Mouse (Mus musculus) thymus, postnatal 36 days (tissue): ENCODE results near the gene Ptprn2.

Source experiments
- DNase-seq, 2 experiments: peaks; one replicate each; pipeline ENCODE4 v3.0.0; 2022; ENCODE audit warnings: mixed read lengths in 2 of 2

Ptprn2 gene

DNA sequence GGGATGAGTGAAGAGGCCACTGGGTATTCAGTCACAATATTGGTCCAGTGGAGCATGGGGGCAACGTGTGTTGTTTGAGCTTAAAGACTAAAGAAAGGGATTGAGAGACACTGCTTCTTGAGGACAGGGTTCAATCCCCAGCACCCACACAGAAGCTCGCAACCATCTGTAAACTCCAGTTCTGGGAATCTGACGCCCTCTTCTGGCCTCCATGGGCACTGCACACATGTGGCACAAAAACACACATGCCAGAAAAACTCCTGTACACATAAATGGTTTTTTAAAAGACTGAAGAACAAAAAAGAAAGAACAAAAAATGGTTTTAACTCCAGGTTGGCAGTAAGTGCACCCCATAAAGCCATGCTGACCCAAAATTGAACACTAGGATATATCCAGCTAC lies 701.6 kb downstream of the Ptprn2 start:
- DNase-seq, result no peak

DNA sequence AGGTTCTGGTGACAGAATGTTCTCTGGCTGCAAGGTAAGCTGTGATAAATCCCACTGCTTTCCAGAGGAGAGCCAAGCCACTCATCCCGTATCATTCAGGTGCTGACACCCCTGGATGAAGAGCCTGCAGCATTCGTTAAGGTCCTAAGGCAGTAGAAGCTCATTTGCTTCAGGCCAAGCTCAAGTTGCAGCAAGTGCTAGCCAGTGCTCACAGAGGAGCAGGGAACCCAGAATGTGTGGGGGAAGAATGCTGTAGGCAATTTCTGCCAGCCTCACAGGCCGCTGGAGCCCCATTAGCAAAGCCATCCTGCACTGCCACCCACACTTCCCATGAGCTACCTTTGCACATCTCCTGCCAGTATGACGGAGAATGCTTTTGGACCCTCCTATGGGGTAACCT lies 706.5 kb downstream of the Ptprn2 start:
- DNase-seq, result no peak

DNA sequence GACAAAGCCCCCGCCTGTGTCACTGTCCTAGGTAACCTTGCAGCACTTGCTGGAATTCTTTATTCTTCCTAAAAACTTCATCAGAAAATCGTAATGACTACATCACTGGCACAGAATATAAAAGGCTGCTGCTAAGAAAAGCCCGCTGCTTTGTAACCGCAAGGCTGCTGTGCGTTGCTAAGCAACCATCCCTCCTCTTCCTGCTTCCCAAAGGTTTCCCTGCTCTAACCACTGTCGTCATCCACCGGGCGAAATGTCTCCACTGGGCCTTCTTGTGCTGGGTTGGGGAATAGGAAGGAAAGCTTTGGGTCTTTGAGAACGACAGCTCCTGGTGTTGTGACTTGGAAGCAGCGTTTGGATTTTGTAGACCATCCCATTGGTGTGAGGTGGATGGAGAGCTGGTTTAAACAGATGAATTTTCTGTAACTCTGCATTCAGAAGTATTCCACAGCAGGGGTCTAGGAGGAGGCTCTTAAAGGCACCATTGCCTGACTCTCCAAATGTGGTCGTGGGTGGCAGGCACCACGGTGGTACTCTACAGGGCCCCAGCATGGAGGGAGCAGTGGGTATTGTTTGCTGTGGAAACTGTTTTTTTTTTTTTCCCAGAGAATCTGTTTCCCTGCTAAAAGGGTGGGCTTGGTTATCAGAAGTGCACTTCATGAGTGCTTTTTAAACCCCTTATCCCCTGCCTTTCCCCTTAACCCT lies 711.4 kb downstream of the Ptprn2 start:
- no peak for DNase-seq

DNA sequence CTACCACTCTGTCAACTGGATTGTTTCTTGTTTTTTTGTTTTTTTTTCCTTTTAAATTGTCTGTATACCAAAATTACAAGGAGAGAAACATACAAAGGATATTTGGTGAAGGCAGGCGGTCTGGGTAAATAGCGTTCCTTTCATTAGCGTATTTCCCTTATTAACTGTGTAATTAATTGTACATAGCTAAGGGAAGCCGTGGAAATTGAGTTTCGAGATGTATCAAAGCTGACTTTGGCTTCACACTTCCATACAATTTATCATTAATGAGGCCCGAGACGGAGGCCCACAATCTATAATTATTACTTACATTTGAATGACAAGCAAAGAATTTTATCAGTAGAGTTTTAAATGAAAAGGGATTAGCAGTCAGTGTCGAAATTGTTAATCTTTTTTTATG lies 712.6 kb downstream of the Ptprn2 start:
- no peak for DNase-seq

DNA sequence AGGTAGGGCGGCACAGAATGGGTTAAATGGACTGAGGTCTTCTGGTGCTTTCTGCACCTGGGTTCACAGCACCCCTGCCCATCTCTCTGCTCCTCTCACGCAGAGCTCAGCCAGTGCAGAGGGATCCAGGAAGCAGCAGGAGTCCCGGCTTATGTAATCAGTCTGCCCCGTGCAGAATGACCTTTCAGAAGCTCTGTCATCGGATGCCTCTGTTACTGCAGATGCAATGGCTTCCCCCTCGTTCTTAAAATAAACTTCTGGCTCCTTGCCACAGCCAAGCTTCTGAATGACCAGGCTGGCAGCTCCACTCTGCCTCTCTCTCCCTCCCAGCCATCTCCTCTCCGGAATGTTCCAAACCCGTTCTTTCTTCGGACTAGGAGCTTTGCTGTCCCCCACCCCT lies 714.6 kb downstream of the Ptprn2 start:
- DNase-seq, result no peak

DNA sequence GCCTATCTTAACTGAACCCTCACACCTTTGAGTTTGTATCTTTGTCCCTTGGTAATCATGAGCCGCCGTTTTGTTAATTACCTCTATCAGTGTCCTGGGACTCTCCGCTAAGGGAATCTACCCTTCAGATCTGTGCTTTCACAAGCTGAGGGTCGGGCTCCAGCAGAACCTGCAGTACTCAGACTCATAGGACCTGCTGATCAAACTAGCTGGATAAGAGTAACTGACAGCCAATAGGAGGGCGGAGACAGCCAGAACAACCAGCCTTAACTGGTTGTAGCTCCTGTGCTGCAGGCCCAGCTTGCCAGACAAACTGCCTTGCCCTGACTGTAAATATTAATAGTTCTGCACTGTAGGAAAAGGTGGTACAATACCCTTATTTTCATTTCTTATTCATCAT lies 715.1 kb downstream of the Ptprn2 start:
- DNase-seq, result no peak

DNA sequence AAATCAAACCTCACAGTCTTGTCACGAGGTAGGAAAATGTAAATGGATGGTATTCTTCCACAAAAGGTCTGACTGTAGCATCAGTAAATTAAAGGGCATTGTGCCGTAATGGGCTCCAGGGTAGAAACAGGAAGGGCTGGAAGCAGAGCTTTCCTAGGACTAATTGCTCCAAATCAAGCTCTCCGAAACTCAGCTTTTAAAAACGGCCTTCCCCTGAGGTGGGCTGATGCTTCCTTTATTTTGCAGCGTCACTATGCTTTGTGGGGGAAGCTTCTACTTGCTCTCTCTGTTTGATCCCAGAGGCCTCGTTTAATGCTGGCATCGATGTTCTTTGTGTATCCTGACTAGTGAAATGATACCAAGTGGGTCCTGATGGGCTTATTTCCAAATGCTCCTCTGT lies 718.0 kb downstream of the Ptprn2 start:
- DNase-seq, result no peak

DNA sequence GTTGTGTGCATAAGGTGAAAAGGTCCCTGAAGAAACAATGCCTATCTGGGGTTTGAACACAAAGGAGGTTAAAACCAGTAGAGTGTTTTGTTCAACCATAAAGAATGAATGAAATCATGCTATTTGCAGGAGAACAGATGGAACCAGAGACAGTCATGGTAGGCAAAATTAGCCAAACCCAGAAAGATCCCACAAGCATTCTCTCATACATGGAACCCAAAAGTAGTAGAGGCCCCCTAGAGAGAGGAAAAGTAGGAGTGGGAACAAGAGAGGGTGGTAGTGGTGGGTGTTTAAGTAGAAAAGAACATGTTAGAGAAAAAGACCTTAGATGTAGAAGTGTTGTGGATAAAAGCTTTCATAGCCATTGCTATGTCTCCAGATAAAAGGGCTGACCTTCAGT lies 719.4 kb downstream of the Ptprn2 start:
- no peak for DNase-seq

DNA sequence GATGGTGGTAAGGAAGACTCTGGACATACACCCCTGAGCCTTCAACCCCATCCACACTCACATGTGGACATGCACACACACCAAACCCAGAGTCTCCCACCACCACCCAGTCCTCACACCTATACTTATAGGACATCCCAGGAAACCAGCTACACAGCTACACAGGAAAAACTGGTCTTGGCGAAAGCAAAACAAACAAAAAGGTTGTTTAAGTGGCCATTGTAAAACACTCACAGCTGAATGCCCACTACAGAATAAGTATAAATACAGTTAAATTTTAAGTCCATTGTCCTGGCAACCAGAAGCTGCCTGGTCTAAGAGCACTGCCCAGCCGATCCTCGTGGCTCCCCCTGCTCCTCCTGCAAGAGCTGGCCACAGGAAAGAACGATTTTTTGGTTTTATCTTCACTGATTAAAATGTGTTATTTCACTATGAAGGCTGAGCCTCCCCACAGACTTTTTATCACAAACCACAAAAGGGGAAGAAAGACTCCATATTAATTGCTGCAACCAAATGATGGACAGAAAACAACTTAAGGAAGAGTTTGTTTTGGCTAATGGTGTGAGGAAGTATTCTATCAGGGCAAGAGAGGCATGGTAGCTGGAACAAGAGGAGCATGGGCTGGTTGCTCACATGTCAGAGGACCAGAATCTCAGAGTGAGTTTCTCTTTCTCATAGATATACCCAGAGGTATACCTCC lies 722.1 kb downstream of the Ptprn2 start:
- no peak for DNase-seq

DNA sequence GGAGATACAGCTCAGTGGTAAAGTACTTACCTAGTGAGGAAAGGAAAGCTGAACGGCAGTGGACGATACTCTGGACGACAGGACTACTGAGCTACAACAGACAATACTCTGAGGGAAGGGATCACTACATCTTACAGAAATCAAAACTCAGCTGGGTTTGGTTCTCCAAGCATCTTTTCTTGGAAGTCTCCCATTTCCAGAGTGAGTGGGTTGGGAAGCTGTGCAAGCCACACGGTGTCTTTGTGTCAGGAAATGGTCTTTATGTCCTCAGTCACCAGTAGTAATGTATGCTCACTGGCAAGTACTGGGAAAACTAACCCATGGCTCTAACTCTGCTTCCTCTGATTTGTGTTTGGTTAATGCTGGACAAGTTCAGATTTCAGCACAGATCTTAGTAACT lies 724.9 kb downstream of the Ptprn2 start:
- no peak for DNase-seq

DNA sequence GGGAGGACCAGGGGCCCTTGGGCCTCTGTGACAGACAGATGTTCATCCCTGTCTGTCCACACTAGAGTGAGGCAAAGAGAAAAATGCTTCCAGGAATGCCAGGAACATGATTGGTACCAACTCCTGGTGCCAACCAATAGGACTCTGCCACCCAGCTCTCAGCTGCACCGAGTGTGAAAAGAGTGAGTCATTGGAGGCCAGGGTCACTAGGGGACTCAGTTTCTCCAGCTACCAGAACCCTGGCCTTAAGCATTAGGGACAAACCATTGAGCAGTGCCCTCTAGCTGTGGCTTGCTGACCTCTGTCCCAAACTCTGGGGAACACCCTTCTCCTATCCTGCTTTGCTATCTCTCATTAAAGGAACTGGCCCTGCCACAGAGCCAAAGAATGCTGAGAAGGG lies 728.0 kb downstream of the Ptprn2 start:
- DNase-seq, result no peak

DNA sequence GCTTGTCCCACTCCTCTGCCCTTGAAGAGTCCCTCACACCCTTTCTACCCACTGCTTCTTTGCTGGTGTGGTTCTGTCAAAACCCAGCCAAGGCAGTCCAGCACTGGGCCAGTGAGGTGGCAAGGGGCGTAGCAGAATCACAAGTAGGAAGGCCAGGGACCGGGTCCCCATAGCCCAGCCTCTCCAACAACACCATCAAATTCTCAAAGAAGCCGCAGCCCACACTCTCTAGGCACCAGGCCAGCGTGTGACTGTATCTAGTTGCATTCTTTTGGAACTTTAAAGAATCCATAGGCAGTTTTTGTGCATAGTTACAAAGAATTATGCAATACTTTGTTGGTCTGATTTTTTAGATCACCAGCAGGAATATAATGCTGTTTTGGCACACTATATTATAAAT lies 728.8 kb downstream of the Ptprn2 start:
- DNase-seq, result no peak

DNA sequence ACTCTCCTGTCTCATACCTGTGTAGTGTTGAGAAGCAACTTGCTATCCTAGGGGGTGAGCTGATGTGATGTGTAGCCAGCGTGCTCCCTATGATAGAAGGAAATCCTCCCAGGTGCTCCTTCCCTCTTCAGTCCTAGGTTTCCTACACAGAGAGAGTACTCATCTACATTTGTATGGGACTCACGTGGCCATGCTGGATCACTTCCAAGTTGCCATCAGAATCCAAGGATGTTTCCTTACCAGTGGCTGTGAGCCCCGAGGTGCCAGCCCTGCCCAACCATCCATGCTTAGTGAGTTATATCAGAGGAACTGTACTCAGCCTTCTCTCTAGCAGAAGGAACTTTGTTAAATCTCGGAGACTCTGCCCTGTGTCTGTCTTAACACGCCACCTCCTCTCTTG lies 729.4 kb downstream of the Ptprn2 start:
- DNase-seq, result no peak

DNA sequence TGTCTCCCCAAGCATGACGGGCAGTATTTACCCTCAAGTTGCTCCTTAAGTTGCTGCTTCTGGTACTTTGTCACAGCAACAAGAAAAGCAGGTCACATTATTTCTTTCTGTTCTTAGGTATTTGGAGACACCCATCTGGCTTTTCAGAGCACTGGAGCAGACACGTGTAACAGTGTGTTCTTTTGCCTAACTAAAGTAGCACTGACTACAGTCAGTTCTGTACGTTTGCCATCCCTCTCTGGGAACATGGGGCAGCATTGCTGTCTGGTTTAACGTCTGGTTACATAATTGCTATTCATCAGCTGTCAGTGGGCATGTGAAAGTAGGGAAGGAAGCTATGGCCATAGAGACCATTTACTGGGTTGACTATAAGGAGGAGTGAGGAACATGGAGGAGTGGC lies 736.4 kb downstream of the Ptprn2 start:
- no peak for DNase-seq

DNA sequence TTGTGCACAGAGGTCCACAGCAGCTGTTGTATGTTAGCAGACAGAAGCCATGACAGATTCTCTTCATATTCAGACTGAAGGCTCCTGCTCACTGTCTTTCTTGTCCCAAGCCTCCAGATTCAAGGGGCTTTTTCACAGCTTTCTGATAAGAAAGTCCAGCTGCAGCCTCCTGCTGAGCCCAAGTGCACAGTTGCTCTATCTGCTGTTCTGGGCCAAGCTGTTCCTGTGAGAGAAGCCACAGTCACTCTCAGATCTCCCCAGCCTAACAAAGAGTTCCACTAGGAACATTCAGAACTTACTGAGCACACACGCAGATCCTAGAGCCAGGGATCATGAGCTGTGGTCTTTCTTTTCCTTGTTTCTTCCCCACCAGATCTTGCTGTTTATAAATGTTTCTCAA lies 738.5 kb downstream of the Ptprn2 start:
- no peak for DNase-seq

DNA sequence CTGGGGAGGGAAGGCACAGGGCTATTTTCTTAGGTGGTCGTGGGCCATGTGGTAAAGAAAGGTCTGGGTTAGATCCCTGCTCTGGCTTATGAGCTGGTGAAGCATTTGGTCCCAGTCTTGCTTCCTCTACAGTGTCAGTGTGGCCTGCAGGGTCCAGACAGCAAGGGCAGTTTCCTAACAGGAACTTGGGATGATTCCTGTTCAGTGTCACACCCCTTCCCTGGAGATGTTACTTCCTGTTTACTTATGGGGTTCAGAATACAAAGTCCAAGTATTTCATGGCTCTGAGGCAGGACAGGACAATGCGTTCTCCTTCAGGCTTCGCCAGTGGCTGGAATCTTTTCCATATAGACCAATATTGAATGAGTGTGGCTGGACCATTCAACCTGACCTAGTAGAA lies 741.7 kb downstream of the Ptprn2 start:
- DNase-seq, result no peak

DNA sequence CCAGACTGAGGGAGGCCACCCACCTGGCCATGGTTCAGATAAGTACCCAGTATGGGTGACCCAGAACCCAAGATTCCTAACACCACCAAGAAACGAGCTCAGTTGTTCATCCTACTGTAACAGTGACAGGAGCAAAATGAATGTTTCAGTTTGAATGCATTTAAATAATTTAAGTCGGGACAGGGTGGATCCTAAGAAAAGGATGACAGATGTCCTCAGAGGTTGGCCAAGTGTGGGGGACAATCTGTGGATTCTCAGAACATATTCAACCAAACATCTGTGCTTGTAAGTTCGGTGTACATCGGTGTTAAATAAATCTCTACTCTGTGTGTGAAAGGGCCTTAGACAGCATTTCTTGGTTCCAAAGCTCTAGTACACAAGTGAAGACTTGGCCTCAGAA lies 743.9 kb downstream of the Ptprn2 start:
- no peak for DNase-seq

DNA sequence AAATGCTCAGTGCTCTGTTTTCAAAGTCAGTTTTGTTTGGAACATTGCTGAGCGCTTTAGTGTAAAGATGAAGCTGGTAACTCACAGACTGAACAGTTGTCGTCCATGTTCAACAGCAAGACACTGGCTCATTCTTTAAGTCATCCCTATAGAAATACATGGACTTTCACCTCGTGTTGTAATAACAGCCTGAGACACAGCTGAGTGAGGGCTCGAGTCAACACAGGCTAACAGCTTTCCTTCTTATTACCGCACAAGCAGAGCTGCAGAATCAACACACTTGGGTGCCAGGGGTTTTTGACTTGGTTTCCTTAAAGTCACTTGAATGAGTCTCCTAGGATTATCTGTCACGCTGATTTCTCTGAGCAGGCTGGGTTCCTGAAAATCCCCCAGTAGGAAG lies 744.8 kb downstream of the Ptprn2 start:
- DNase-seq, result no peak

DNA sequence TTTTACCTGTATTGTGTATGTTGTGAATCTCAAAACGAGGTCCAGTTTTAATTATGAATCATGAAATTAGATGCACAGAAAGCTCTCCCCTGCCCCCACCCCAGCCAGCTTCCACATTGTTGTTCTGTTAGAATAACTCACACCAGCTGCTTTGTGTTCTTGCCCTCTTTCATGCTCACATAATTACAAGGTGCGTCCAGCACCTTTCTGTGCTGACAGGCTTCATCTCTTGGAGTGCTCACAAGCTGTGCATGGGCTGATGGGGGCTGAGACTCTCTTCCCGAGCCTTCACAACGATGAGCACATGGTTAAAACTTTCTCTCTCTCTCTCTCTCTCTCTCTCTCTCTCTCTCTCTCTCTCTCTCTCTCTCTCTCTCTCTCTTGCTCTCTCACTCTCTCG lies 746.3 kb downstream of the Ptprn2 start:
- no peak for DNase-seq

DNA sequence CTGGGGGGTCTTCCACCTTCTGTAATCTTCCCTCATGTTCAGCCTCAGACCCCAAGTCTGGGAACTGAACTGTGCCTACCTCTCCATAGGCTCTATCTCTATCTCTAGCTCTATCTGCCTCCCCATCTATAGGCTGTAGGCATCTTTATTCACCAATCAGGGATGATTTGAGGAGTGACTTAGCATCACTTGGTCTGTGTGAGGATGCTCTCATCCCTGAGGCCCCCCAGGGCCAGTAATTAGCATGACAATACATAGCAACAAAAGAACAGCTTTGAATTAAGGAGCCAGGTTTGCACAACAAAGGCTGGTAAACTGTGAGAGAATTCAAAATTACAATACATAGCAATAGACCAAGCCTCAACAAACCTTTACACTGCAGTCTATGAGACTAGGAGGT lies 749.6 kb downstream of the Ptprn2 start:
- no peak for DNase-seq

DNA sequence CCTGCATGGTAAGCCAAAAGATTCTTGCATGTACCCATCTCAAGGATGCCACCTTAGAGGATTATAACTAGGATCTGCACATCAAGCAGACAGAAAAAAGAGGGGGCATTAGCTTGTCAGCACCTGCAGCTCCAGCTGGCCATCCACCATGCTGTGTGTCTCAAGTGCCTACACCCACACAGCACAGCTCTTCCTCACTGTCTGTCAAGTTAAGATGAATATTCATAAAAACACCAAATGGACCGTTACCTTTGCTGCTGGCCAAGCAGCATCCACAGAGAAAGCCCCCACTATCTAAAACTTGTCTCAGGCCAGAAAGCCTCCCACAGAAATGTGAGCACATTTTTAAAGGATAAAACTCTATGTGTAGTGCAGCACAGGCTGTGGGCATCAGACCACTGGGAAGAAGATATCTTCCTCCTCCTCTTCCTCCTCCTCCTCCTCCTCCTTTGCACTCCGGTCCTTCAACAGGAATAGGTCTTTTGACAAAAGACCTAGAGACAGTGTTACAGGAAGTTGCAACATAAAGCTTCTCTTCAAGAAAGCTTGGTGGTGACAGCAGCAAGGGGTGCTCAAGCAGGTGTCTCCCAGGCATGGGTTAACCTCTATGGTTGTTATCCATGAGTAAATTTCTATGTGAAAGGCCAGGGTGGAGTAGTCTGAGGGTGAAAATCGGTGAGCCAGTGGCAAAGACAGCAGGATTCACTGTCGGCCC lies 750.7 kb downstream of the Ptprn2 start:
- DNase-seq, result no peak

DNA sequence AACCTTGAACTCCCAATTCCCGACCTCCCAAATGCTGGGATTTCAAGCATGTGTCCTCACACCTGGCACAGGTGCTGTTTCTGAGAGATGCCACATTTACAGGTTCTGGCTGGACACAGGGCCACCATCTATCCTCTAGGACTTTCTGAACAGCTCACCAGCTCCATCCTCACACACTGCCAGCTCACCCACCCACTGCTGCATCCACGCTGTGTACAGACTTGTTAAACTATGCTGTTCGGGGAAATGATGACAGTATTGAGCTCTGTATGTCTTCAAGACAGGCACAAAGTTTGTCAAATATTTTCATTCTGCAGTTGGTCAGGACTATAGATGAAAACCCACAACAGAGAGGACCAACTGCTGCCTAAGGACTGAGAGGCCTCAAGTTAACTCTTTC lies 751.5 kb downstream of the Ptprn2 start:
- no peak for DNase-seq

DNA sequence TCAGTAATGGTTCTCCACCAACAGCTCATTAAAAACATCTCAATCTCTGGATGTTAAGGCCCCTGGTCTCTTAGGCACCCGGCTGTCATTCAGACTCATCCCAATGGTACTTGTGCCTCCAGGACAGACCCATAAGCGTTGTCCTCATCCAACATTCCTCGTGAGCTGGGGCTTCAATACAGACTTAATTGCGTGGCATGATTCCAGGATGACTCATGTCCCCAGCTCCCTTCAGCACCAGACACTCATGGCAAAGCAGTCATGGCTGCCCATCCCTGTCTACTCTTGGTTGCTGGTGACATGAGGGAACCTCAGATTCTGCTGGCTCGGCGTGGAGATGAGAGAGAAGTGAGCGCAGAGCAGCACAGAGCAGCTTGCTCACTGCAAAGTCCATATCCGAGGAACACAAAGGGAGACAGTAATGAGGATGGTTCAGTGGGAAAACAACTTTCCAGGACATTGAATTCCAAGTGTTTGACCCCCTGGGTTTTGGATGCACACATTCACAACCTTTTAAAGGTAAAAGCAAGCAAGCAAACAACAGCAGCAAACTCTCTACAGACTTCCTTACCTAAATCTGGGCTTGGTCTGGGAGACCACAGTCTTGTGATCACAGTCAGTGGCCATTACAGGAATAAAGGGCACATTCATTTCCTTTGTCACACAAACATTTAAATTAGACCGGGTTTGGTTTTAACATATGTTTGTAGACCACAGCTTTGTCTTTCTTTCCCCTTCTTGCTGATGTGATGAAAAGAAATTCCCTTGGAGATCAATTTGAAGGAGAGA lies 754.6 kb downstream of the Ptprn2 start:
- DNase-seq, result no peak

DNA sequence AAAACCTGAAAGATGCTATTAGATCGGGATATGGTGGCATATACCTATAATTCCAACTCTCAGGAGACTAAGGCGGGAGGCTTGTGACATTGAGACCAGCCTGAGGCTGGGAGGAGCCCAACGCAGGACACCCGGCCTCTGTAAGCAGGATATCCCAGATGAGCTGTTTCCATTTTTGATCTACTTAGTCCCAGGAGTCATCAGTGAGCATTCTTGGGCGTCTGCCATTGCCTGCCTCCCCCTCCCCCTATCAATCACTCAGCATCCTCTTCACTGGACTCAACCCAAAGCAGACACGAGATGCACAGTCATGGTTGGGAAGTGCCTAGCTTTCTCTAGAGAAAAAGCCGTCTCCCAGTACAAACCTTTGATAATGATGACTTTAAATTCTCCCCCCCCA lies 756.7 kb downstream of the Ptprn2 start:
- no peak for DNase-seq
